Mouse (Mus musculus) bone marrow, adult 2 months (tissue): Measurements from ENCODE around the gene Shkbp1.

Experiments used
- CTCF ChIP-seq: fragments of 200-500 bp; IDR thresholded peaks from 2 replicates; pipeline ENCODE4 v1.5.1; 2011; ENCODE audit warnings: low read length, control low read depth; ENCODE audit not compliant: control insufficient read depth, insufficient read depth
- POLR2A ChIP-seq: fragments of 200-500 bp; IDR thresholded peaks from 2 replicates; pipeline ENCODE4 v1.6.1; 2011; ENCODE audit warnings: low read depth, mild to moderate bottlenecking, control low read depth, low read length, borderline replicate concordance; ENCODE audit not compliant: control insufficient read depth

GRCm38 (mm10) chr7:27395521-27396183 is 39.8 kb upstream of the Shkbp1 start:
- no peak for TF ChIP-seq POLR2A
- TF ChIP-seq CTCF = no peak
